Mouse (Mus musculus) T-cell, adult 2 months (primary cell): Measurements from ENCODE around the gene Cntnap2.
"Not testable (repeated sequence)": the region's sequence is repeated elsewhere in the genome, so short reads cannot be mapped to it uniquely, and the experiment has no call there.

Experiments used
- DNase-seq: peaks from one replicate; pipeline ENCODE4 v3.0.0; 2022; ENCODE audit warnings: low spot score

Cntnap2 gene

GRCm38 (mm10) chr6:47243863-47244606, 2184.9 kb downstream of the Cntnap2 start:
- DNase-seq: no peak

DNA sequence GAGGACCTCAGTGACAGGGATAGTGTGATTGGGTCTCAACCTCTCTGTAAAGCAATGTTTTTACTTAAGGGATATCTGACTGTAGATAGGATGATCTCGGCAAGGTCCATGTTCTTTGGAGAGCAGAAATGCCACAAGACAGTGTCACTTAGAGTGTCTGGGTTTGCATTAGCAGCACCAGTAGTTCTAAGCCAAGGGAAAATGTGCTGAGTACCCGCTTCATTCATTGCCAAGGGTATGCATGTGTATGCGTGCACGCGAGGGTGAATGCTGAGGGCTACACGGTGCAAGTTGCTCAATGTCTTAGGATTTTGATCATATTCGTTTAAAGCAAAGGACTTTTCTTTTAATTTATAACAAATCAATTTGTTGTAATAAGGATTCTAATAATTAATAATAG, 2185.5 kb downstream of the Cntnap2 start:
- DNase-seq: no peak

DNA sequence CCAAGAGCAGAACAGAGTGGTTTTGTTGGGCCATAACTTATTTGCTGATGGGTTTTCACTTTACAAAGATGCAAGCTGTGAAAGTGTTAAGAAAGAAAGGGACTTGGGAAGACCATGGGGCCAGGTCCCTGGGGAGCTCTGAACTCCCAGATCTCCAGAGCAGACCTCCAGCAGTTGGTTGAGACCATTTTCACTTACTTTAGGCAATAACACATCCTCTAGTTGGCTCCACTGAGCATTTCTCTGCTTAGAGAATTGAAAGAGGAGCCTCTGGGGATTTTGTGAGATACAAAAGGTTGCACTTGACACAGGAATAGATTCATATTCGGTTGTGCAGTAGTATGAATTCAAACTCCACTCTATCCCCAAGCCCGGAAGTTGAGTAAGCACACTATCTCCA, 2196.1 kb downstream of the Cntnap2 start:
- DNase-seq: no peak

DNA sequence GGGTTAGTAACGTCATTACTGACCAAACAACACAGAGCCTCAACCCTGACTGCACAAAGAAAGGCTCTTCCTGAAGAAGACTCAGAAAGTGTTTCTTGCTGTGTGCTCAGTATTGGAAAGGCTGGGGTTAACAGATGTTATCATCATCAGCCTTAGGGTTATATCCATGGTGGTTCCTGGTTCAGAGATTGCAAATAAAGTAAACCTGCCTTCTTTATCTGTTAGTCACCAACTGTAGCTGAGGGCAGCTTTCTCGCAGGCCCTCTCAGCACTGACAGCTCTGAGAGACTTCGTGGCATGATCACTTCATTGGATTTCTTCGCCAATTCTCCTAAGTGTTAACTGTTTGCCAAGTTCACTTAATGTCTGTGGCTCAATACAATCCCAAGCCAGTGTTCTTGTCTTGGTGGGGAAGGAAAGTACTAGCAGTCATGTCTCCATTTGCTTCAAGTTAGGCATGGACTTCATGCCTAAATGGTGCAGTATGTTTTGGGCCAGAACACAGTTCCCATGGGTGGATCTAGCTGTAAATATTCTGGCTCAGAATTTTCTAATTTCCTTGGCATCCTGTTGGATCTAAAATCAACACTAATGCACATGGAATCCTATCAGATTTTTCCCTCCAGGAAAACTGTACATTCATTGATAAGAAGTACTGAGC, 2197.2 kb downstream of the Cntnap2 start:
- DNase-seq: no peak

- no peak for DNase-seq
Observed at GRCm38 (mm10) chr6:47256918-47257506, 2197.9 kb downstream of the Cntnap2 start.

- no peak for DNase-seq
Observed at GRCm38 (mm10) chr6:47259626-47260114, 2200.5 kb downstream of the Cntnap2 start.

GRCm38 (mm10) chr6:47267236-47267635, 2208.1 kb downstream of the Cntnap2 start:
- DNase-seq: no peak

DNA sequence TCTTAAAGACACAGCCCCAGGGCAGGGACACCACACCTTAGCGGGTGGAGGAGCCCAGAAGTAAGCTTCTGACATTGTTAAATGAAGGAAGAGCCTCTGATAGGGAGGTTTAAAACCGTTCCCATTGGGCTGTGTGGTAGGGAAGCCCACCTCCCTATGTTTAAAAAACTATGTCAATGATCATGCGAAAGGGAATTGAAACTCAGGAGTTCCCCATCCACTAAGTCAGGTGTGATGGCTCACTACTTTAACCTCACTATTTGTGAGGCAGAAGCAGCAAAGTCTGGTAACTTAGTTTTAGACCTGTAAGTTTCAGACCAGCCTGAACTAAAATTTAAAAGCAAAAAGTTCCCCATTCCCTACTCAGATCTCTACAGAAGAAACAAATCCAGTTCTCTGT, 2210.3 kb downstream of the Cntnap2 start:
- no peak for DNase-seq

DNA sequence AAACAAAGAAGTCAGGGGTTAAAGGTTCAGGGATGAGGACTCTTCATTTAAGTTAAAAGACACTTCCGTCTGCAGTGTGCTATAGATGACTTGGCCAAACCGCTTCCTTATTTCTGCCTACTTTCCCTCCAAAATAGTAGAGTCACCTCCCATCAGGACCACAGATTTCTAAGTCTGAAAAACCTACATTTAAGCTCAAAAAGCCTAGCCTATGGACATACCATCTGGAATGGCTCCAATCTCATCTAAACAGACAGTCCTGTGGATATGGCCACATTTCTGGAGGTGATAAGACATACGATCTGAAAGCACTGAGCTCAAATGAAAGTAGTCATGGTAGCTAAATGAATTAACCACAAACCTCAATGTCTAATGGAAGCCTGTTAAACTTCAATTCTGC, 2212.4 kb downstream of the Cntnap2 start:
- no peak for DNase-seq

DNA sequence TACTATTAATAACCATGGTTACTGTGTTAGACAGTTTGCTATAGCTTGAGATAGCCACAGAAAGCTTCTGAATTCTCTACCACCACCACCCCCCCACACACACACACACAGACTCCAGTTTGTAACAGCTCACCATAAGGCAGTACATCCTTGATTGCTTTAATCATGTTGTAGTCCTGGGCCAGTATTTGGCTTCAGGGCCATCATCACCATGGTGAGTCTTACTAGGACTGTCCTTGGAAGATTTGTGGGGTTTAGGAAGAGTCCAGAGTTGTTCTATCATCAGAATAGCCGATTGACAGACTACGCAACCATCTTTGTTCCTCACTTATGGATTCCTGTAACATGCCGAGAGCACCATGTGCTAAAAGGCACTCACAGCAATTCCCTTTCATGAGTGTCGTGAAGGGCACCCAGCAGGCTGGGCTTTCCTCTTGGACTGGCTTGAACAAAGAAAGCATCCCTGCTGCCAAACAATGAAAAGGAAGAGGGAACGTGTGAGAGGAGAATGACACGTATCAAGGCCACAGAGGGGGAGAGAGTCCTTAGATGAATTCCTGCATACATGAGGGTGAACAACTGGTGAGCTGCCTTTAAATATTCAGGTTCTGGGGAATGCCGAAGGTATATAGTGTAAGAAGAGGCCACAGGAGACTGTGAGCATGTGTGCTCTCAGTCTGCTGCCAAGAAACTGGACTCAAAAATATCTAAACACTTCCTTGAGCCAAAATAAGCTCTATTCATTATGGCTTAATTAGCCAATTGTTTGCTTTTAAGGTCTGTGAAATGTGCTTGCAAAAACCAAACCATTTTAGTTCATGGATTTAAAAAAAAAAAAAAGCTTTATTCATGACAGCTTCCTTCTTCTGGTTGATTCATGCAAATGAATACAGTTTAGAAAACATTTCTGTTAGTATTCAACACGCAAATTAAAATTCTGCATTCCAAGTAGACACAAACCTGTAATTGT, 2213.7 kb downstream of the Cntnap2 start:
- DNase-seq: no peak

GRCm38 (mm10) chr6:47275065-47275464, 2215.9 kb downstream of the Cntnap2 start:
- DNase-seq: no peak

DNA sequence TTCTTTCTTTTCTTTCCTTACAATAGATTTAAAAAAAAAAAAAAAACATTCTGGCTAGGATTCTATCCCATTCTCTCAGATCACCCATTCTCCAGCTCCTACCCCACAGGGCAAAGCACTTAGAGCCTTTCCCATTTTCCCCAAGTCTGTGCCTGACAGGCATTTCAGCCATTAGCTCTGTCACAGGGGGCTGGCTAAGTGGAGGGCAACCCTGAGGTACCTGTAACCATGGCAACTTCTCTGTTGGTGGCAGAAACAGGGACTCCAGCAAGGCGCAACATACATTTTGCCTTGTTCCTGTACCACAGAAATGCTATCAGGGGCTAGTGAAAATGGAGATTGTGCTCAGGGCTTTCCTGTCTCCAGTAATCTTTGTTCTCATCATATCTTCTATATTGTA, 2220.0 kb downstream of the Cntnap2 start:
- no peak for DNase-seq

DNA sequence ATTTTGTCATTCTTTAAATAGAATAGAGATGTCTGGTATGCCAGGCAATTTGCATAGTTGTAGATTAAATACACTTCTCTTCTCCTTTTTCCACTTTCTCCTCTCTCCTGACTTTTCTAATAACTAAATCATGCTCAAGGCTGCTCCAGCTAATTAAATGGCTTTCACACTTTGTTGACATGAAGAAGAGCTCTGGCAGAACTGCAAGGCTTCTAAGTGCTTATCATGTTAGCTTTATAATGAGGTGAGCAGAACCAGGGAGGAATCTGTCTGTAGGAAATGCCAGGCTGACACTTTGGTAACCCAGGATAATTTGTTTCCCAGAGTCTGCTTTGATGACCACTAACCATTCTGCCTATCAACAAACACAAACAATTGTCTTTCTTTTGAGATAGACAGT, 2222.4 kb downstream of the Cntnap2 start:
- DNase-seq: no peak

GRCm38 (mm10) chr6:47284794-47285193, 2225.6 kb downstream of the Cntnap2 start:
- DNase-seq: no peak

DNA sequence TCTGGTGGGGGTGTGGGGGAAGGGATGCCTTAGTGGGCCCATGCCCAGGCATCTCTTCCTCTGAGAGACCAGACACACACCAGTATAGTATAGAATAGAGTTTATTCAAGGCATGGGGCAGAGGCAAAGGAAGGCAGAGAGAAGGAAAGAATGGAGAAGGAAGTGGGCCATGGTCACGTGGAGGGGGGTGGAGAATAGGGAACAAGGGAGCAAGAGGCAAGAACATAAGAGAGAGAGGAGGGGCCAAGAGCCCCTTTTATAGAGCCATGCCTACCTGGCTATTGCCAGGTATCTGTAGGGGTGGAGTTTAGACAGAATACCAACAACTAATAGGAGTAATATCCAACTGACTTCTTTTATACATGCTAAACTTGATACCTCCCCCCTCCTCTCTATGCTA, 2226.6 kb downstream of the Cntnap2 start:
- DNase-seq: no peak

DNA sequence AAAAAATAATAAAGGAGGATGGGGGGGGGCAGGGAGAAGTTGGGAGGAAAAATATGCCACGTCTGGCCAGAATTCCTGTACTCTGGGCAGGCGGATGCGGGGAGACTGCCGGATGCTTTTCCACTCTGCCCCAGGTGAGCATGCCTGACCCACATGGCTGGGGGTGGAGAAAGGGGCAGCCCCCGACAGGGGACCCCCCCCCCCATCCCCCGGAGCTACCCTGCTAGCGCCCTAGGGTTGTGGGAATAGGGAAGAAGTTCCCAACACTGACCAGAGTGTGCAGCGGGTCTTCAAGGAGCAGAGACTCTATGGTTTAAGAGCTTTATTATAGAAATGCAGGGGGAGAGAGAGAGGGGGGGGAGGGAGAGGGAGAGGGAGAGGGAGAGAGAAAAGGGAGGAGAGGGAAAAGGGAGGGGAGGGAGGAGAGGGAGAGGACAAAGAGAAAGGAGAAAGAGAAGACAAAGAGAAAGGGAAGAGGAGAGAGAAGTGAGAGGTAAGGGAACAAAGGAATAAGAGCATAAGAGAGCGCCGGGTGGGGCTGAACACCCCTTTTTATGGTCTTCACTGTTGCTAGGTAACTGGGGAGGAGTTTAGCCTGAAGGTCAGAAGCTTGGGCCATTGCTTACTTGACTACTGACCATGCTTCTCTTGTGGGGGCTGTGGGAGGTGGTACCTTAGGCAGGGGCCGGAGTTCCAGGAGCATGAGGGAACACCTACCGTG, 2227.2 kb downstream of the Cntnap2 start:
- not testable (repeated sequence) for DNase-seq

GRCm38 (mm10) chr6:47287722-47288121, 2228.6 kb downstream of the Cntnap2 start:
- no peak for DNase-seq

DNA sequence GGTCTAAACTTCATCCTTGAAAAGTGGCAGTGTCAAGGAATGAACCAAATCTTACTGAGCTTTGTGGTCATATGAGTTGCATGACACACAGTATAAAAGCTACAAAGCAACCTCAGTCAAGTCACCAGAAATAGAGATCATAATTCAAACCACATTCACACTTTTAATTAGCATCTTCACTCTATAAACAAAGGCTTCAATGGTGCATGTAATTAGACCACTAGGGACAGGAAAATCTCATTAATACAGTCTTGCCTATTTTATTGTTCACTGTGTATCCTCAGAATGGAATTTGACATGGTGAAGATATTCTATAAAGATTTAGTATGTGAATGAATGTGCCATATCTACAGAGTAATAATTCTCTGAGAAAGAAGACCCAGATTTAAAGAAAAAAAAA, 2232.8 kb downstream of the Cntnap2 start:
- DNase-seq: no peak

GRCm38 (mm10) chr6:47292437-47292836, 2233.3 kb downstream of the Cntnap2 start:
- DNase-seq: no peak

DNA sequence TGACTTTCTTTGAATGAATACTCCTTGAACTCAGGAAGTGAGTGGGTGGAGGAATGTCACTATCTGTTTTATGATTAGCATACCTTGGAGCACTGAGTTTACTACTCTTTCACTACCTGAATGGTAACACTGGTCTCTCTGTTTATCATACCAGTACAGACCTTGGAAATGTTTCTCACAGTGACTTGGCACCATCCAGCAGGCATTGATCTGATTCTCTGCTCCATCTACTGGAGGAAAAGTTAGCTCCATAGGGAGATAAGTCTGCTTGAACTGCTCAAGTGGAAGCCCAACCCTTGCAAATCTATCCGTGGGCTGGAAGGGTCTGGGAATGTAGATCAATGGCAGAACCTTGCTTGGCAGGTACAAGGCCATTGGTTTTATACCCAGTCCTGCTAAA, 2235.3 kb downstream of the Cntnap2 start:
- no peak for DNase-seq

- DNase-seq: no peak
Observed at GRCm38 (mm10) chr6:47304848-47305490, 2245.8 kb downstream of the Cntnap2 start.
